Mouse (Mus musculus) embryo, embryonic 9.5 days (tissue): ENCODE measurements around the gene Acoxl.
"Not testable (repeated sequence)": the region's sequence is repeated elsewhere in the genome, so short reads cannot be mapped to it uniquely, and the experiment has no call there.

ENCODE experiments used
- DNase-seq: peaks from one replicate; pipeline ENCODE4 v3.0.0-alpha.2; 2017; ENCODE audit errors: extremely low spot score

The Acoxl gene

DNA sequence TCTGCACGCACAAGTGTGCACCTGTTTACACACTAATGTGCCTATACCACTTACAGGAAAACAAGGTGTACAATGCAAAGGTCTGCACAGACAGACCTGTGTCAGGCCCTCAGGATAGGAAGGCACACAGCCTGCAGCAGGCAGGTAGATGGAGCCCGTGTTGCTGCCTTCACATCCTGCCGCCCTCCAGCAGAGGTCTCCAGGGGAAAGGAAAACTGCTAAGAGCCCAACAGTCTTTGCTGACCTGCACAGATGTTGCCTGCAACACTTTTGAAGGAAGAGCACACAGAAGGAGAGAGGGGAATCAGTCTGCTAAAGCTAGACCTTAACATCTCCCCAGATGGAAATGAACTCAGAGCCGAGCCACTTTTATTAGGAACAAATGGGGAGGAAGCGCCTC, 240.2 kb downstream of the Acoxl start:
- DNase-seq, result peak; percentile 26

DNA sequence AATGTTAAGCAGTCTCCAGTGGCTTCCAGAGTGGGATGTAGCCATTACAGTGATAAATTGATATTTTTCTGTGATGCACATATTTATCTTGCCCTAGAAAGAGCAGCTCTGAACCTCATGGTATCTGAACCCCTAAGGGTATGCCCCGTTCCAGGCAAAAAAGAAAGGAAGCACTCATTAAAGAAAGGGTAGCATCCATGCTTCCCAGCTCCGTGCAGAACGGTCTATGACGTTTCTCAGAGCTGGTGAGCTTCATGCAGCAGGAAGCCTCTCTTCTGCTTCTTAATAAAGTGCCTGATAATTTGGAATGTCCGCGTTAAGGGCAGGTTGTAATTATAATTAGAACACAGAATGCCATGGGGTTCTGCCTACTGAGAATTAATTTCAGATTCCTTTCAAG, 240.6 kb downstream of the Acoxl start:
- DNase-seq, result no peak

DNA sequence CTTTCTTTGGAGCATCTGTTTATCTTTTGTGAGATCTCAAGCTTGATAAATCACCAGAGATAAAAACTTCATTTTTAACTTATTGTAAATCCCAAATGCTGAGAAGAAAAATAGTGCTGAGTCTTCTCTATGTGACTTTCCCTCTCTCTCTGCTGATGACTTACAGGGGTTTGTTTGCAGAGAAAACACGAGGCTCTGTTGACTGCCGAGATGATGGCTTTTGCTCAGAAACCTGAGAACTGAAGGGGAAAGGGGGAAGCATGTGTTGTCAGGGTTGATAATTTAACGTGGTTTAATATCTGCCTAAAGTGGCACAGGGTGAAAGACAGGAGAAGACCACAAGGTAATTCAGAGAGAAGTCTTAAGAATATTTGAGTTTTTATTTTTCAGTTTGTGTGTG, 245.2 kb downstream of the Acoxl start:
- DNase-seq, result no peak

DNA sequence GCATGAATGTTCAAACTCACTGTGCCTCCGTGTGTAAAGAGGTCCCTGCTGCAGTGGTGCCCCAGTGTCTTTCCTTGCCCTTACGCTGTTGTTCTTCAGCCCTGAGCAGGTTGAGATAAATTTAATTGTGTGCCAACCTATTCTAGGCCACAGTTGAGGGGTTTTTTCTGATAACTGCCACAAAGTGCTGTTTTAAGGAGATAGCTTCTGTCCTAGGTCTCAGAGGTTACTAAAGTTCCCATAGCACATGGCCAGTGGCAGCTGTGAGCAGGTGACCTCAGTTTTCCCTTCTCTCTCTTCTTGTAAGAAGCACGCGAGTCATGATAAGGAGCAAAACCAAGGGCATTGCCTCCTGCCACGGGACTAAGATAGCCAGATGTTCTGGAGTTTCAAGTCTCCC, 245.9 kb downstream of the Acoxl start:
- no peak for DNase-seq

DNA sequence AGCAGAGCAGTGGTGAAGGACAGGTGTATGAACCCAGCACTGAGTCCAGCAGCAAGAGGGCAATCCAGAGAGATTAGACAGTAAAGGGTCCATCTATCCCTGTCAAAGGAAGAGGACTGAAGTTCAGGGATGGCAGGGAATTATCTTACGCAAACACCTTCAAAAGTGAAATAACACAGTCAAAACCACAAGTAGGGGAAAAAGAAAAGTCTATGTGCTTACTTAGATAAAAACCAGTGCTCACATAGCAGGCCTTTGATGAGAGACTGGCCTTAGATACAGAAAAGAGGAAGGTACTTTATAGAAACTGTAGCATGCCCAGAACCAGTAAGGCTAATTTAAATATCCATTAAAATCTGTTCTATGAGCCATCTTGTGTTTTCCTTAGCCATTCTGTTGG, 246.8 kb downstream of the Acoxl start:
- no peak for DNase-seq

DNA sequence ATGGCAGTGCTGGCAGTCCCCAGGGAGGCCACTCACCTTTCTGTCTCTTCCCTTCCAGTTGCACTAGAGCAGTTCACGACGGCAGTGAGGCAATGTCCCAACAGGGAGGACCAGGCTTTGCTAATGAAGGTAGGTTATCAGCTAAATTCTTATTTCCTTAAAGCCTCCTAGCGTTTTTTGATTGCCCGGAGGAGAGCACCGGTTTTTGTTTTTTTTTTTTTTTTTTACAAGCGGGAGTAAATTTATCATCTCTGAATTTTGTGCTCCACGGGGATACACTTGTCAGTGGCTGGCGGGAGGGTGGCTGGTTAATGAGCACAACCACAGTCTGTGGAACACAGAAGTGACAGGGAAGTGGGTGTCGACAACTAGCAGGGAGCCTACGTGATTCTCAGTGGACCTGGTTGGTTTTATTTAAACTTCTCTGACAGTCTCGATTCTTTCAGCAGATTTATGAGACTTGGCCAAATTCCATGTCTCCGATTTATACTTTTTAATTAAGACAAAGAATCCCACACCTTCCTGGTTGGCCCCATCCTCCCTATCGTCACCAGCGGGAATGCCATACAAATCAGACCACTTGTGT, 247.7 kb downstream of the Acoxl start:
- DNase-seq, result no peak

DNA sequence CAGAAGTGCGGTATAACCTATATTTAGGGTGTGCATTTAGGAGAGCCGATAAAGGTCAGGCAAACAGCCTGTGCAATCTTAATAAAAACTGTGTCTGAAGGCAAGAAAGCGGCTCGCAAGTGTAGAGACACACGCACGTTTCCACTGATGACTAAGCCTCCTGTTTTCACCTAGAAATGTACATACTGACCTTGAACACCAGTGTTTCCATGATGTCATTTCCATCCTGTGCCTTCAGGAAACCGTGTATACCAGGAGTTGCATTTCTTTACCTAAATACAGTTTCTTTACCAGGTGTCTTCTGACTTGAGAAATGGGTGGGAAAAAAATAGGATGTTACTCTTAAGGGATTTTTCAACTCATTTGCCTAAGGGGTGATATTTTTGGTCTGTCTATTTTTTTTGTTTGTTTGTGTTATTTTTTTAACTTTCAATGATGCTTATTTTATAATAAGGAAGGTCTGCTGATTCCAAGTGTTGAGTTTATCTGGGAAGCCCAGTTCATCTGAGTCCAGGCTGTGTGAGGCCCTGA, 248.4 kb downstream of the Acoxl start:
- no peak for DNase-seq

DNA sequence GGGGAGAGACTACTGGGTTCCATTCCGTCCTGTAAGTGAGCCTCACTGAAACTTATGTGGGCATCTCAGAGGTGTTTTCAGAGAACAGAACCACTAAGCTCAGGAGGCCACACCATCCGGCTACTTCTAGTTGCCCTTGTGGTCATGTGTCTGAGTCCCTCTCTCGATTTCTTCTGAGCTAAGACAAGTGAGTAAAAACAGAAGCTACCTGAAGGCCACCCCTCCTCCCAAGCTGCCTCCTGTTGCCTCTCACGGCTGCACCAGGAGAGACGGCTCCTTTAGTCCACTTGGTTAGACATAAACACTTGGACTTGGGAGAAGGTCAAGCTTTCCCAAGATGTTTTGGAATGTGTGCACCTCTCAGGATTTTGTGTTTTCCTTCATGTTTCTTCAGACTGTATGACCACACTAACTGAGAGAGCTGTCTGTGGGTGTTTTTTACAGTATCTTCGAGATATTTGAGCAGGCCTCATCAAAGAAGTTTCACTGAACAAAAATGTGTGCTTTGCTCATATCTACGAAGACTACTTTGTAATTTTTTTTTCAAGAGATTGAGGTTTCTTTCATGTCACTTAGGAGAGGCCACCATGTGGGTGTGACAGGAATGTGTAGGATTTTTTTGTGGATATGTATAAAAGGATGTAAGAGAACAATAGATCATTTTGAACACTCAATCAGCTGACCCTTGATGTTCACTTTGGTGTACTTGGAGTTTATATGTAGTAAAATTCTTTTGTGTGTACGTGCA, 249.3 kb downstream of the Acoxl start:
- DNase-seq, result no peak

DNA sequence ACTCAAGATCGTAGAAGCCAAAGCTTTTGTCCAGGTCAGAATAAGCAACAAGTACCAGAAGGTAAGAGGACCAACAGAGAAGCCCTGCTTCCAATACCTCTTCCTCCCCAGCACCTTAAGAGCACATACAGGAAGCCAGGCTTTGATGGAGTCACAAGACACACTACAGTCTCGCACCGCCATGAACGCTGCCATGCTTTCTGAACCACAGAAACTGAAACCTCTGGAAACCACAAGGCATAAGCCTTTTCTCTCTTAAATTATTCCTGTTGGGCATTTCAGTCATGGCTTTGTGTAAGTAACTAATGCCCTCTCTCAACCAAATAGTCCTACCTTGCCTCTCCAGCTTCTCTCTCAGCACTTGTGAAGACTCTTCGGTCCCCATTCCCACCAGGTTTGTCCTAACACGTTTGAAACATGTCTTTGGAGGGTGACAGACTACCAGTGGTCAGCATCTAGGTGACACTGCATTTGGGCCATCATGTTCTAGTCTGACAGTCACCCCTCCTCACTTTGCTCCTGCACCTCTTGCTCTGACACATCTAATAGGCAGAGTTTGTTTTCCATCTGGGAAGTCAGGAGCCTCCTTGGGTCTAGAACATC, 251.7 kb downstream of the Acoxl start:
- no peak for DNase-seq

DNA sequence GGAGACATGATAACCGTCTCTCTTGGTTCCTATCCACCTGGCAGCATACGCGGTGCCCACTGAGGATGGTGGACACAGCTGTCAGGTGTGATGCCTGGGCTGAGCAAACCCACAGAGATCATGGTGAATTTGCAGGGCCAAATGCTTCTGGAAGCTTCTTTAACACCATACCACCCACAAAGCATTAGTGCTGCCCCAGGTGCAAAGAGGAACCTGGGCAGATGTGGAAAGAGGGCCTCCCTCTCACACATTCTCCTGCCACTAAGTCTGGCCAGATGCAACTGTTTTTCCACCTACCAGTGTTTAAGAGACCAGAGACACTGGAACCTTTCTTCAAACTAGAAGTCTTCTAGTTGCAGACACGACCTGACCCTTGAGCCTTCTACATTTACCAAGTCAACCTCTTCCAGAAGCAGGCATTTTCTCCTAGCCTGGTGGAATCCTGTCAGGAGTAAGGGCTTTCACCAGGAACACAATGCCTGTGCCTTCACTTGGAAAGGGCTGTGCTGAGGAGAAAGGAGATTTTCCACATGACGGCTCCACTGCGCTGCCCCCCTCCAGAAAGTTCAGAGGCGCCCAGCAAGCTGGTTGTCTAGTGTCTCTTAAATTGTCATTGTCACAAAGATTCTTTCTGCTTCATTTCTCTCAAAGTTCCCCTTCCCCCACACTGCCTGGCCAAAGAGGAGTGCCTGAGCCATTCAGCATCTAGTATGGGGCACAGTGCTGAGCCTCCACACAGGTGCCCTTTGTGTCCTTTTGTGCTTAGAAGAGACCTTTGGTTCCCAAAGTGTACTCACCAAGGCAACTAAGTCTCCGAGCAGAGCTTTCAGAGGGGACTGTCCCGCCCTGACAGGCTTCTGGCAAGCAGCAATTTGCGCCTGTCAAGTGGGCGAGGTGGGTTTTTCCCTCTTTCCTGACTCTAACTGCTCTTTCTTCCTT, 253.0 kb downstream of the Acoxl start:
- DNase-seq, result peak; percentile 69

DNA sequence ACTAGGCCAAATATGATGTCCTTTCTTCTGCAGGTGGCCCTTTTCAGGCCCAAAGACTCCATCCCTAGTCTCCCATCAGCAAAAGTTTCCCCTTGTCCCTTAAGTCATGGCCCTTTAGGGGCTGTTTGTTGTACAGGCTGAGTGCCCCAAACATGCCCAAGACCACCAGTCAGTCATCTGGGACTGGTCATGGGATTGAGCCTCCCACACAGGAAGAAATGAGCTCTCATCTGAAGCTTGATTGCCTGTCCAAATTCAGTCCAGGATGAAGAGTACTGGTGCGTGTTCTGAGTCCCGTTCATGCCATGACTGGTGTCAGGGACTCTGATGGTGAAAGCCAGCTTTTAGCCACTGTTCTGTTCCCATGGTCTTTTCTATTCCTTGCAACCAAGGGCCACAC, 253.8 kb downstream of the Acoxl start:
- DNase-seq, result no peak

DNA sequence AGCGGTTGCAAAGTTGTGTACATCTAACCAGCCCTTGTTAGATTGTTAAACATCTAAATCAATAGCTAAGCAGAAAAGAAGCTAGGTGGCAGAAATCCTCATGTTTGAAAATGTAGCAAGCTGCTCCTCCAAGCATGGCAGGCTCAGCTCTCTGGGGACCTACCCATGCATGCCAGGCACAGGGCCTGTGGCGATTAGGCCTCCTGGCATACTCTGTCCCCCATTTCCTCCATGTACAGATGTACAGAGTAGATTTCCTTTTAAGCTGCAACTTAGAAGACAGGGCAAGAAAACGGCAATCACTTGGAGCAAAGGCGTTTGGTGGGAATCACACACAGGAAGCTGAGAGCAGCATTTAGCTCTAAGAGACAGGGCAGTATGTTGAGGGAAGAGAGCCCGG, 255.5 kb downstream of the Acoxl start:
- DNase-seq, result no peak

DNA sequence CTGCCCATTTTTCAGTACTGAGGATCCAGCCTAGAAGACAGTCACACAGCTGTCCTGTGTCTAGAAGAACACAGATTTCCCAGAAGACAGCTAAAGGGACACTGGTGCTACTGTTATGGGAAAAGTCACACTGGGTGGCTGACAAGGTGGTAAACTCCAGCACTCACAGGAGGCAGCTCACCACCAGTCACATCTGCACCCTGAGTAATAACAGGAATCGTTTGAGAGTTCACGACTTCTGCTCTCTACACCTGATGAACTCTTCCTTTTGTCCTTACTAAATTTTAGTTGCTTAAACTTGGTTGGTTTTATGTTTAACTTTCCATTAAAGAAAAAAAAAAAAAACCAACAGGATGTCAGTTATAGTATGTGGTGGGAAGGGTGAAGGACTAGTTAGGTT, 255.9 kb downstream of the Acoxl start:
- DNase-seq, result no peak

DNA sequence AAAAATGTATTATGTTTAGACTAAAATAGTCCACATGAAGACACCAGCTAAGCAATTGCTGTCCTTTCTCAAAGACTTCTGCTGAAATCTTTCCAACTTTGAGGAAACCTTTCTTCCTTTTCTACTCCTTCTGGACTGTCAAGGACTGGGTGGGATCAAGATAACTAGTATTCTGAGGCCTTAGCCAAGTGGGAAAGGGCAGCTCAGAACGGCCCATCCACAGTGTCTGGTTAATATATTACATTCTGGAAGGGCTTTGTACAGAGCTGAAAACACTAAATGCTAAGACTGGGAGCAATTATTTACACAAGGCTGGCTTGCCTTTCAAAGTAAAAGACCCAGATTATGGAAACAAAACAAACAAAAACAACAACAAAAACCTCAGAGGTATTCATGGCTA, 256.6 kb downstream of the Acoxl start:
- no peak for DNase-seq

DNA sequence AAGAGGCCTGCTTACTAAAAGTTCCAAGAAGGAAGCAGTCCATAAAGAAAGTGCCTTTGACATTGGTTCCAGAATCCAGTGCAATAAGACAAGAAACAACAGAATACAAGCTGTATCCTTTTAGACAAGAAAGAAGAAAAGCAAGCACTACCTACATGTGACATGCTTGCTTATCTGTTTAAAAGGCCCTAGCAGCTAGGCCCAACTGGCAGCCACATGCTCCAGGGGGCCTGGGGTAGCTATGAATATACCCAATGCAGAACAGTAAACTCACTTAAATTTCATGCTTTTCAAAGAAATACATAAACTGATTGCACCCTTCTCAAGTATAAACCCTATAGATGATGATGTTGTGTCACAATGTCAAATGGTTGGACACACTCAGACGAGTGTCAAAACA, 257.4 kb downstream of the Acoxl start:
- no peak for DNase-seq

DNA sequence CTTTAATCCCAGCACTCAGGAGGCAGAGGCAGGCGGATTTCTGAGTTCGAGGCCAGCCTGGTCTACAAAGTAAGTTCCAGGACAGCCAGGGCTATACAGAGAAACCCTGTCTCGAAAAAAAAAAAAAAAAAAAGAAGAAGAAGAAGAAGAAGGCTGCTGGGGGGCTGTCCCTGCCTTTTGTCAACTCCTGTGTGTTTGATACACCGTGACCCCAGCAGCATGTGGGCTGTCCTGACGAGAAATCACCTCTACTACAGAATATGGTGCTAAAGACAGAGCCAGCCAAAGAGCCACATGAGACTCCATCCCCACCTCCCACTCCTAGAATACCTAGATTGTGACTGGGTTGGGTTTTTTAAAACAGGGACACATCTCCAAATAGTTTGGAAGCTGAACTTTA, 259.4 kb downstream of the Acoxl start:
- DNase-seq, result not testable (repeated sequence)

DNA sequence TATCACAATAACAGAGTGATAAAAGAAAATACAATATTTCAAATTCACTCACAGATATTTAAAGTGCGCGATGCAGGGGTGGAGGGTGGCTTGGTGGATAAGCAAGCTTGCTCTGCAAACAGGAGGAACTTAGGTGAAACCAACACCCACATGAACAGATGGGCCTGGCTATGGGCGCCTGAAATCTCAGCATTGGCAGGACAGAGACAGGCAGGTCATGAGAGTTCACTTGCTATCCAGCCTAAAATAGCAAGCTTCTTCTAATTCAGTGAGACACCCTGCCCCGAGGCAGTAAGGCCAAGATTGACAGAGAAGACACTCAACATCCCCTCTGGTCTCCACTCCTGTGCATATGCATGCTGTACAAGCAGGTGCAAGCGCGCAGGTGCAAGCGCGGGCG, 263.4 kb downstream of the Acoxl start:
- DNase-seq, result no peak

DNA sequence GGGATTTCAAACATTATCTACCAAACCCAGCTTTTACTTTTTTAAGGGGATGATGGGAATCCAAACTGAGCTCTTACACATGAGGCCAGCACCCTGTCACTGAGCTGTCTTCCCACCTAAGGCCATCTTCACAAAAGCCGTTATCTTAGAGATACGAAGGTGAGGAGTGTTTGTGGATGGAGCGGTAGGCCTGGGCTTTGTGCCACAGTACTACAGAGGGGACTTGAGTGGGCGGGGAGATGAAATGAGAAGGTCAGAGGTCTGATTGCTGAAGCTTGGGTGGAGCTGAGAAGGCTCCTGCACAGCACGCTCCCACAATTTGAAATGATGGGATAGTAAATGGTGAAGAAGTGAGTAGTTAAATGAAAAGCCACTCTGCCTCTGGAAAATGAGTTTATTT, 266.1 kb downstream of the Acoxl start:
- no peak for DNase-seq

DNA sequence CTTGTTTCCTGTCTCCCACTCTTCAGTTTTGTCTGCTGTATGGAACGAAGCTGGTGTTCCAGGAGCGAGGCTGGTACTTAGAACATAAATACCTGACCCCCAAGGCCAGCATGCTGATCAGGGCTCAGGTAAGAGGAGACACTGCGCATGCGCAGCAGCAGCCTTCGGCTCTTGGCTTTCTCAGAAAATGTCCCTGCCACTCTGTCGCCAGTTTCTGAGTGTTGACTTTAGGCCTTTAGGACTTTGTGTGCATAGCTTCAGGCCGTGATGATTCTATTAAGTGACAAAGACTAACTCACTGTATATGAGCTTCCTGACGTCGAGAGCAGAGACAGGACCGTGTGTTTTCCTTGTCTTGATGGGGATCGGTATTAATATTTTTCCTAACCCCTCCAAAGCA, 267.0 kb downstream of the Acoxl start:
- DNase-seq, result no peak

DNA sequence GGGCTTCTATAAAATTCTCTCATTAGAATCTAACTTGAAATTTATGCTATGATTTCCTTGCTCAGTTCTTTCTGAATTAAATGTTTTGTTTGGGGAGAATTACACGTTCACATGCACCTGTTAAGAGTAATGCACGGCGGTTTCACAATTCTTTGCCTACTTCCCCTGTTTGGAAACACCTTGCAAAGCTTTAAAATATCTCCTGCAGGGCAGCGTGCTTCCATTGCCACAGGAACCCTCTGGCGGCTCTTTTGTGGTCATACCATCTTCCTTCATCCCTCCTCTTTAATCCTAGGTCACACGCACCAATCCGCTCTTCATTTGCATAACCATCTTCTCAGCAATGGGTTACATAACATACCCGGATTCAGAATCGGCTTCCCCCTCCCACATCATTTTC, 272.9 kb downstream of the Acoxl start:
- DNase-seq, result no peak

DNA sequence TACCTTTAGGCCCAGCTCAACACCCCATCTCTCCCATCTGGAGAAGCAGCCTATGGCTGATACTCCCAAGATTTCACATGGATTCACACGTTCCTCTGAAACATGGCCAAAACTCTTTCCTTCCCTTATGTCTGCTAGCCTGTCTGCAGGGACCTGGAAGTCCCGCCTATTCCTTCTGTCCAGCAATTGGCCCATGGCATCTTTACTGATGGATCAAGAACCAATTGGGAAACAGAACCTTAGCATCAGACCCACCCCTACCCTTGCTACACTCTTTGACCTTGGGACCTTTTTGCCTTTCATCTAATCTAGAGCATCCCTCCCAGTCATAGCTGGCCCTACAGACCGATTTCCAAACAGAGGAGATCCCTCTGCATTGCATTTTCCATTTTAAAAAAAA, 275.9 kb downstream of the Acoxl start:
- DNase-seq, result no peak

DNA sequence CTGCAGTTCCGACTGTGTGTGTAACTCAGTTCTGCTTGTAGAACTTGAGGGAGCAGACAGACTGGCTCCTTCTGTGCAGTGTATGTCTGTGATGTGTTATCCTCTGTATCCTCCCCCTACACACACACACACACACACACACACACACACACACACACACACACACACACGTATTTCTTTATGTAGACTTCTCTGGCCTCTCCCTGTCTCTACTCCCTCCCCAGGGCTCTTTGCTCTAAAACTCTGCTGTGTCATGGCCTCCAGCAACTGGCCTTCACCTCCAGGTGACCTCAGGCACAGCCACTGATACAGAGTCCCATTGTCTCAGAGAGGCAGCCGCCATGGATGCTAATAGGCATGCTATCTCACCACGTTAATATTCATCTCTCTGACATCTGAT, 276.9 kb downstream of the Acoxl start:
- peak; percentile 24 for DNase-seq
